Mouse (Mus musculus): Measurements from ENCODE around the gene Selenoh.

Selenoh gene

DNA sequence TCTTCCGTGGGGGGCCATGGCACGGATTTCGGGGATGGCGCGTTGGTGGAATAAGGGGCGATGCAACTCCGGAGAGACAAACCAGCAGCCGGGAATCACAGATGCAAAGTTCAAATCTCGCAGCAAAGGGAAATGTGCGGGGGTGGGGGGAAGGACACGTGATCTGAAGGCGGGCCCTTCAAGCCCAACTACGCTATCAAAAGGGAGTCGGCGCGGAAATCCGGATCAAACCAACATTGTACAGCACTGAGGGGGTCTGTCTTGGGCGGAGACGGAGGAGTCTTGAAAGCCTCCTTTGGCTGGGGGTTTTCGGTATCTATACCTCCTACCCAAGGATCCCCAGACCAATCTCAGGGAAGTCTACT, at the start of gene Selenoh:
Selenoh (minus strand) TSS at position 202 of the 365 bp plus-strand sequence.
- peak; percentile 49 for DNase-seq (ENCODE audit: low read depth)

GRCm38 (mm10) chr2:84717357-84717756, 46.8 kb upstream of the Selenoh start:
- no peak for DNase-seq (ENCODE audit: low read depth)

- no peak for DNase-seq (ENCODE audit: low read depth)
Measured at GRCm38 (mm10) chr2:84716423-84717355, 46.1 kb upstream of the Selenoh start.

DNA sequence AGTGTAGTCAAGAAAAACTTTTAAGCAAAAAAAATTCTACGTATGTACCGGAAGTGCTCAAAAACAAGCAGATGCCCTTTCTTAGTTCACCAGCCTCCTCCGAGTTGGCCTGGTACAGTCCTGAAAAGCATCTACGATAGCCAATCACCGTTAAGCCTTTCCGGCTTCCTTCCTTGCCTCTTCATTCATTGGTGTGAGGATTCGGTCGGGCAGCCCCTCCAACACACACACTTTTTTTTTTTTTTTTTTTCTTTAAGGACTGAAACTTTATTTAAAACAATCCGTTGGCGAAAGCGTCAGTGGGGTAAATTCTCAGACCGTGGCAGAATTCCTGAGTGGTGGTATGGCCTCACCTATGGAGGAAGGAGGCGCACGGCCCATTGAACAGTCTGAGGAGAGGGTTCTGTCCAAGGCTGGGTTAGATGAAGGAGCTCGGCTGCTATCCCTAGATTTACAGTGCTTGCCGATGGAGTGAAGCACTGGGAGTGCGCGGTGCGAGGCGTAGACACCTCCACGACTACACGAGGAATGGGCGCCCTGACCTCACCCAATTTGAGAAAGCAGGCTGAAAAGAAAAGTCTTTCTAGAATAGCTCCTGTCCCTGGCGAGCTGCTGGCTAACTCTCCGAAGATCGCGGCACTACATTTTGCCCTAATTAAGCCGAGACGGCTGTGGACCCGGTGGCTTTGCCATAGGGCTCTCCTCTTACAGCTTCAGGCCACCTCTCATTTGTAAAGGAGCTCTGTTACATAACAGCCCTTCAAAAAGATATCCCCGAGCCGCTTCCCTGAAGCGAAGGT, 45.2 kb upstream of the Selenoh start:
- DNase-seq (ENCODE audit: low read depth) = peak; percentile 94

GRCm38 (mm10) chr2:84714811-84715561, 44.4 kb upstream of the Selenoh start, which contains the start of gene Zdhhc5:
Zdhhc5 (minus strand) TSS chr2:84715180.
- peak; percentile 91 for DNase-seq (ENCODE audit: low read depth)

- DNase-seq (ENCODE audit: low read depth) = no peak
Measured at GRCm38 (mm10) chr2:84714422-84714810, 43.8 kb upstream of the Selenoh start.

GRCm38 (mm10) chr2:84711898-84712297, 41.3 kb upstream of the Selenoh start:
- DNase-seq (ENCODE audit: low read depth) = no peak

DNA sequence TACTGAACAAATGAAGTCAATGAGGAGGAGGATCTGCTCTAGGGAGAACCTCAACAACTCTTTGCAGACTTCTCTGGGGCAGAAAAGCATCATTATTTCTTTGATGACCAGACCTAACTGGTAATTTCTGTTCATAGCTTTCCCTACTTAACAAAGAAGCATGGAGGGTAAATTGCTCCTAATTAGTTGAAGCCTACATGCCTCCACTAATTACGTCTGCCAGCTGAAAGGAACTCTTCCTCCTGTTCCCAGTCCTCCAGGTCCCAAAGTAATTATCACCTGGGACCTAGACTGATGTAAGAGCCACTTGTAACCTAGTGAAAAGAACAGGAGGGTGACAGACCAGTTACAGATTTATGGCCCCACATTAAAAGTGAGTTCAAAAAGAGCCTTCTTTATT, 37.0 kb upstream of the Selenoh start:
- no peak for DNase-seq (ENCODE audit: low read depth)

- no peak for DNase-seq (ENCODE audit: low read depth)
Measured at GRCm38 (mm10) chr2:84705295-84705694, 34.7 kb upstream of the Selenoh start.

DNA sequence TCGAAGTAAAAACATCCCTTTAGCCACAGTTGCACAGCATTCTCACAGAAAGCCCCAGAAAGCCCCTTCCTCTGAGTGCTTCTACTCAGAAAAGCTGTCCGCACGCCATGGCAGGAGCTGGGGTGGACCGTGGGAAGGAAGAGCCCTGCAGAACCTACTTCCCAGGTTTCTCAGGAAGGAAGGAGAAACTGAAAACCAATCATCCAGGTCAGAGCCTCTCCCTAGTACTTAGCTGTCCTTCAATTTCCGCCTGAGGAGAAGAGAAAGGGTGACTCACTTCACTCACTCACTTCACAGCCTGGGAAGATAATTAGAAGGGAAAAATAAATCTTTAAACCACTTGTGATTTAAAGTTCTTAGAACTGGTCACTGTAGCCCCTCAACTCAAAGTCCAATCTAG, 33.8 kb upstream of the Selenoh start:
- no peak for DNase-seq (ENCODE audit: low read depth)

DNA sequence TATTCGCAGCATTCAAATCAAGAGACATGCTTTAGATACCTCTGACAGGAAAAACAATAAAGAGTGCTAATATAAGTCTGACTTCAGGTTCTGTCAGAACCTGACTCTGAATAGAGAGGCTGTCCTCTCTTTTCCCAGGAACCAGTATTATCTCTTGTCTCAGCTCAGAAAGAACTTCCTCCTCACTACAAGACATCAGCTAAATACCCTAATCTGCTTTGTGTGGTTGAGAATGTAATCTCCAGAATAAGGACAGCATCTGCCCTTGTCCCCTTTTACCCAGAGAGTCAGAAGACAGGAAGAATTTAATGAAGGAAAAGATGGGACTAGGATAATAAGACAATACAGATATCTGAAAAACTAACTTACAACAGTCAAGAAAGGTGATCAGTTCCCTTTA, 32.9 kb upstream of the Selenoh start:
- no peak for DNase-seq (ENCODE audit: low read depth)

DNA sequence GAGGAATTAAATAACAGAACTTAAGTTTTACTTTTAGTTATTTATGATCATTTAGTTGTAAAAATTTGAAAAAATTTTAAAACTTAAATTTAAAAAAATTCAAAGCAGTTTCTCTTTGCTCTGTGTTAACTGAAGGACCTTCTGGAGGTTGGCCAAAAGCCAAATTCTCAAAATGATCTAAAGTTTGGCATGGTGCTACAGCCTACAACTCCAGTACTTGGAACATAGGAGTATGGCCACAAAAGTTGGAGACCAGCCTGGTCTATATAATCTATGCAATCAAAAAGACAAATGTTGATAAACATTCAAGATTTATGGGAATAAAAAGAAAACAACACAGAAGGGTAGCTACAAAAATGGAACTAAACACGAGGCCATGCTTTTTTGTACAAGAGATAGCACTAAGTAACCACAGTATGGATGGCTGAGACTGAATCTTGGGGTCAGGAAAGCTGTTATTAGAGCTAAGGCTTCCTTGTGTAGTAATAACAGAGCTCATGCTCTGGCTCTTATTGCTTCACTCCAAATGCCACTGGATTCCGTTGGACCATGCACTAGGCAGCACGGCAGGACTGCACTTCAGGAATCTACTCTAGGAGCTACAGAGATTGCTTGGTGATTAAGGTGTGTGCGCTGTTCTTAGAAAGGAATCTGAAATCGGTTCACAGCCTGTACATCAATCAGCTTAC, 24.6 kb upstream of the Selenoh start:
- no peak for DNase-seq (ENCODE audit: low read depth)

DNA sequence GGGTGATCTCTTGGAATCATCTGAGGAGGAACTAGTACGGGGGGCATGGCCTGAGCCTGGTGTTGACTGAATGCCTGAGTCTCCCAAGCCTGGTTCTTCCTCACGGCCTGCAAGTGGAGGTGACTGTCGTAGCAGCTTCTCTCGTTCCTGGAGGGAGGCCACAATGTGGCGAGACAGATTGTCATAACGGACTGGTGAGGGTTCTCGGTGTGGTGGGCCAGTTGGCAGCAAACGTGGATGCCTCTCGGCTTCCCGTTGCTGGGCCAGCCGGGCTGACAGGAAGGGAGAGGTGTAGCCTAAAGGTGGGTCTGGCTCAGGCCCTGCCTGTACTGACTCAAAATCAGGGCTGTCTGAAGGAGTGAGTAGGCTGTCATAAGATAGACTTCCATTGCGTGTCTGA, 19.5 kb upstream of the Selenoh start:
- no peak for DNase-seq (ENCODE audit: low read depth)

DNA sequence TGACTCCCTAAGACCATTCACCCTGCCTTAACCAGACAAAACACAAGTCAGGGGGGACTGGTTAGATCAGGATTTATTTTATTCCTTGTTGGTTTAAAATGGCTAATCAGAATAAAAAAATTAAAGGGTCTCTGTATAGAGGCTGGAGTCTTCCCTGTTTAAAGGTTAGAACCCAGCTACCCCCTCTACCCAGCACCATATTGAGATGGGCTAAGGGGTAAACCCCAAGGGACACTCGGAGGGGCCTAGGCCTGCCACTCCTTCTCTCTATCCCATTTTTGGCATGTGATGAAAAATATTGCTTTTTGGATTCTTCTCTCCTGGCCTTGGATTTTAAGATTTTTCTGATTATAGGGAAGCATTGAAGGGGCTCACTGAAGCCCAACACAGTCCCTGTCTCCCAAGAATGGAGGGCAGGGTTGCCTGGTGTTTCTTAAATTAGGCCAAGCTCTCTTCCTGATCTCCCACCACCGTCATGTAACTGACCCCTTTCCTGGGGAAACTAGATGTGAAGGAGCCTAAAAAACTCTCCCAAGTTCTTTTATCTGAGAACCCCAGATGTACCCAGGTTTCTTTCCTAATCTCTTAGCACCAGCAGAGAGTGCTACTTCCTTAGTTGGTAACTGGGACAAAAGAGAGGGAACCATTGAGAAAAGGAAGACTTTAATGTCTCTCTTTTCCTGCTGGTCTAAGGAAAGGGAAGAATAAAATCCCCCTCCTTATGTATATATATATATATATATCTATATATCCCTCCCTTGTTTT, 17.7 kb upstream of the Selenoh start:
- DNase-seq (ENCODE audit: low read depth) = no peak

DNA sequence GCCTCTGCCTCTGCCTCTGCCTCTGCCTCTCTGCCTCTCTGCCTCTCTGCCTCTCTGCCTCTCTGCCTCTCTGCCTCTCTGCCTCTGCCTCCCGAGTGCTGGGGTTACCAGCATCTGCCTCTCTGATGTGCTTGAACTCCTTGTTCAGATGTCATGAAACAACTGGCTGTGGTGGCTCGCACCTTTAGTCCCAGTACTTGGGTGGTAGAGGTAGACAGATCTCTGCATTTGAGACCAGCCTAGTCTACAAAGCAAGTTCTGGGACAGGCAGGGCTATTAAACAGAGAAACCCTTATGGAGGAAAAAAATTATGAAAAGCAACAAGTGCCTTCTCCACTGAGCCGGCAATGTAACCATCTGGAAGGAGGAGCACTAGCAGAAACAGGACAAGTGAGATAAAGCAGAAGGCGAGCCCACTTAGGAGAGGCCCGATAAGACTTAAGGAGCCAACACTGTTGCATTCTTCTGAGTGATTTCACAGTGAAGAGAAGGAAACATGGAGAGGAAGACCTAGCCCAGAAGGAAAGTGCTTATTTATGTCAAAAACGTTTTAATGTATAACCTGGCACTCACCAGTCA, 12.1 kb upstream of the Selenoh start:
- no peak for DNase-seq (ENCODE audit: low read depth)

DNA sequence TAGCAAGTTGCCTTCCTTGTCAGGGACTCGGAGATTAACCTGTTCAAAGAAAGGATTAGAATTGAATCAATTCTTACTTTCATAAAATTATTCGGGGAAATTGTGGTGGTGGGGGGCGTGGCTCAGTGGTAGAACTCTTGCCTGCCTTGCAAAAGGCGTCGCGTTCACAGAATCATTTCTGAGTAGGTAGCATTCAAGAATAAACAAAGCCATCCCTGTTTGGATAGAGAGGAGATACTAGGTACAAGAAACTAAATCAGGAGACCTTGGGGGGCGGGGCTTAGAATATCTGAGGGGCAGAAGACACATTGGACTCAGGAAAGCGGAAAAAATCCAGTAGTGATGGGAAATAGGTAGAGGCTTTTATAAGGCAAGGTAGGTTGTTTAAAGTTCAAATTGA, 8.4 kb upstream of the Selenoh start, which contains the start of gene Tmx2:
Tmx2 (minus strand) TSS at position 125 of the 400 bp plus-strand sequence.
- no peak for DNase-seq (ENCODE audit: low read depth)

DNA sequence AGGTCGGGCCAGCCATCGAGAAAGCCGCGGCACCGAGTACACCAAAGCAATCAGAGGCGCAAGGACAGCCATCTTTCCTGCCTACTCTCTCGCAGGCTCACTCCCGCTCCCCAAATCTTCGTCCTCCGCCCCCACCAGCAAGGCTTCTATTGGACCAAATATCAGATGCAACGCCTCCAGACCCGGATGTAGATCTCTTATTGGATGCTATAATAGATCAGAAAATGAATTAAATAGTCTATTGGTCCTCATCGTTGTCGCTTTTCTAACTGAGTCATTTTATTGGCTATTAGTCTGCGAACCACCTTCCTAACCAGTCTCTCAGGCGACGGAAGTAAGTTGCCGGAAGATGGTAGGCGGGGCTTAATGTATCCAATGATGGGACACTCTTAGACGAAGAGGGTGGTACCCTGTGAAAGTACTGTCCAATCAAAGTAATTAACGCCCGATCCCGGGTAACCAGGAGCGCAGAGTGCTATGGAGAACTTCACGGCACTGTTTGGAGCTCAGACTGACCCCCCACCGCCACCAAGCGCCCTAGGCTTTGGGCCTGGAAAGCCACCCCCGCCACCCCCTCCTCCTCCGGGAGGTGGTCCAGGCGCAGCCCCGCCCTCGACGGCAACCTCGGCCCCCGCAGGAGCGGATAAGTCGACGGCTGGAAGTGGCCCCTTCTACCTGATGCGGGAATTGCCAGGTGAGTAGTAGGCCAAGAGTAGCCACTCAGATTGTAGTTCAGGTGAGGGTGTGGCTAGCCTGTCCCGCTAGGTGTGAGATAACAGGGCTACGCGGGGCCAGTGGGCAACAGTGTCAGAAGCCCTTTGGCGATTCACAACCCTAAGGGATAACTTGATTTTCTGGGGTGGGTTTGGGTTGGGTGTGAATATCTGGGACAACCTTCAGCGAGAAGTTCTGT, 7.7 kb upstream of the Selenoh start, which contains the start of the genes Gm28635 and Med19:
Gm28635 (minus strand) TSS at position 74 of the 913 bp plus-strand sequence.
Med19 (plus strand) TSS at position 435 of the 913 bp plus-strand sequence.
- DNase-seq (ENCODE audit: low read depth) = peak; percentile 99

DNA sequence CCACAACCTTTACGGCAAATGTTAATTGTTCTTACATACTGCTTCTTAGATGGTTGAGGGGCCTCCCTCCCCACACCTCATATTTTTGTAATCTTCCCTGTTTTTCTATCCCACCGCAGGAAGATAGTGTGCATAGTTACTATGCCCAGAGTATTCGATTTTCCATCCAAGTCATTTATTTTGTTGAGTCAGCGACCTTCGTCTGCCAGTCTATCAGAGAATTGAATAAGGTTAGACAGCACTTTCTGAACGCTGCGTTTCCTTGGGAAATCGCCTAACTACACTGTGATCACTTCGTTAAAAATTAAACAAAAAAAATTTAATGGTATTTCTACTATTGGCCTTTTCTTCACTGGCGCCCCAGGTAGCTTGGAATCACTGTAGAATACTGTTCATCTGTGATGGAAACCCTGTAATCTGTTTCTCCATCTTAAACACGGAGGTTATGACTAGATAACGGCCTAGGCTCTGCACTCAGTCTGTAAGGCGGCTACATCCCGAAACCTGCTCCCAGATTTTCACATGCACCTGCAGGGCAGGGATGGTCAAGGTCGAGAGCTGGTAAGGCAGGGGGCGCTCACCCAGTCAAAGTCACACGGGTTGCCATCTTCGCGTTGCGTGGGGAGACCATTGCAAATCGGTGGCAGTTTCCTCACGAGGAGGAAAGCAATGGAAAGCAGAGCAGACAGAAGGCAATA, 6.8 kb upstream of the Selenoh start:
- DNase-seq (ENCODE audit: low read depth) = no peak
